8 mouse cellular contexts compared by ENCODE assay signal in the genomic region with DNA sequence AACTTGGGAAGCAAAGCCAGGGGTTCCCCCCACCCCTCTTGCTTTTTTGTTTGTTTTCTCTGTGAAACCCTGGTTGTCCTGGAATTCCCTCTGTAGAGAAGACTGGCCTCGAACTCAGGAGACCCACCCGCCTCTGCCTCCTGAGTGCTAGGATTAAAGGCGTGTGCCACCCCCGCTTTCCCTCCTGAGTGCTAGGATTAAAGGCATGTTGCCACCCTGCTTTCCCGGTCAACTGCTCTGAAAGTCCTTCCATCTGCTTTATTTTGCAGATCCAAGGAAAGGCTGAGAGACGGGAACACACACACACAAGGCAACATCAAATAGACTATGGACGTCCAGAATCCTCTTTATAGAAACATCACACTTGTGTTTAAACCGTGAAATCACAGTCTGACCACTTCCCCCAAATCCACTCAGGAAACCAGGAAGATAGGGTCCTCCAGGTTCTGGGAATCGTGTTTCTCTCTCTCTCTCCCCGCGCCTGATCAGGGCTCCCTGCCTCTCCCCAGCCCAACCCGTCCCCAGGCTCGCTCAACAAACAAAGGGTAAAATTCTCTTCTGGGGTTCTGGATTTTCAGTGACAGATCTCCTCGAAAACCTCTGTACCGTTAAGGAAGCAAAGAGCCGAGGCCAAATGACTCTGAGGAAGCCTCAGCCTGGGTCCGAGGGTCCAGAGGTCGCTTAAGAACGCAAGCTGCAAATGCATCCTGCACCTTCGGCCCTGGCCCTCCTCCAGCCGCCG. TPM values are rescaled to one million over a fixed set of nuclear protein-coding genes. Genes with fewer than 3 reads are reported as not detected.
DNase-seq lines count a peak whose midpoint lies in the region; ATAC-seq and TF ChIP-seq lines count a peak whose summit lies in the region.

No protein-coding gene starts in this region.

- no peak for TF ChIP-seq POLR2A in kidney, adult 2 months (IDR thresholded peaks at IDR 0.05; ENCODE audit: low read depth, low read length)

- H3K36me3 ChIP-seq in kidney, adult 2 months (ENCODE audit: control insufficient read depth, insufficient read depth, low read length) = peaks cover 2% of the 10 kb centered on the region; the same call in 1 of the 2 replicates
- H3K36me3 ChIP-seq in heart, postnatal 0 days (replicated peaks; ENCODE audit: control insufficient read depth, insufficient read depth, low read length) = peaks cover 17% of the 10 kb centered on the region
- peaks cover 8% of the 10 kb centered on the region for H3K36me3 ChIP-seq in midbrain, embryonic 11.5 days (ENCODE audit: control insufficient read depth, insufficient read depth, low read length)

- H3K27me3 ChIP-seq in kidney, adult 2 months (replicated peaks; ENCODE audit: control insufficient read depth, insufficient read depth, low read length) = no peaks in the 10 kb centered on the region
- H3K27me3 ChIP-seq in heart, postnatal 0 days (ENCODE audit: control insufficient read depth, insufficient read depth, low read length) = no peaks in the 10 kb centered on the region
- H3K27me3 ChIP-seq in midbrain, embryonic 11.5 days (ENCODE audit: control insufficient read depth, insufficient read depth, low read length) = no peaks in the 10 kb centered on the region

- H3K4me3 ChIP-seq in kidney, adult 2 months (ENCODE audit: insufficient read depth, low read depth, low read length) = peak overlapping the region; percentile 74
- peak overlapping the region; percentile 77 for H3K4me3 ChIP-seq in brown adipose tissue, adult 24 weeks (ENCODE audit: insufficient read depth, low read depth, low read length)
- peak overlapping the region; percentile 81 for H3K4me3 ChIP-seq in heart, postnatal 0 days (ENCODE audit: low read depth, low read length)
- peak overlapping the region; percentile 82 for H3K4me3 ChIP-seq in midbrain, embryonic 11.5 days (ENCODE audit: low read depth, low read length)

- no peaks in the 10 kb centered on the region for H3K9me3 ChIP-seq in heart, postnatal 0 days (replicated peaks; ENCODE audit: control insufficient read depth, low read length)
- no peaks in the 10 kb centered on the region for H3K9me3 ChIP-seq in midbrain, embryonic 11.5 days (ENCODE audit: control insufficient read depth, low read length)

- intact Hi-C loops in gastrocnemius, postnatal 14 days (cut with DNase I; ENCODE audit: low total_unique reads) = loop anchor here (5.0 kb wide), 1 partner anchor 133 kb away; no protein-coding TSS in a partner anchor

- peak overlapping the region; percentile 94 for H3K9ac ChIP-seq in heart, postnatal 0 days (replicated peaks; ENCODE audit: low read depth, low read length)
- peak overlapping the region; percentile 93 for H3K9ac ChIP-seq in midbrain, embryonic 11.5 days (ENCODE audit: low read length)

- peaks cover 4% of the 10 kb centered on the region; the same call in 1 of the 2 replicates for H3K4me1 ChIP-seq in kidney, adult 2 months (ENCODE audit: control insufficient read depth, insufficient read depth, low read length)
- H3K4me1 ChIP-seq in brown adipose tissue, adult 24 weeks (ENCODE audit: control insufficient read depth, insufficient read depth, insufficient read length, low read length) = peaks cover 6% of the 10 kb centered on the region
- H3K4me1 ChIP-seq in heart, postnatal 0 days (ENCODE audit: control insufficient read depth, insufficient read depth) = peaks cover 6% of the 10 kb centered on the region
- peaks cover 19% of the 10 kb centered on the region for H3K4me1 ChIP-seq in midbrain, embryonic 11.5 days (ENCODE audit: control insufficient read depth, insufficient read depth, low read length)

- TF ChIP-seq CTCF in kidney, adult 2 months (conservative IDR thresholded peaks at IDR 0.05; ENCODE audit: insufficient read depth, insufficient read length, low read depth, low read length) = no peak
- TF ChIP-seq CTCF in heart, postnatal 0 days (IDR thresholded peaks at IDR 0.05; ENCODE audit: low read depth) = no peak

- WGBS in kidney, adult 2 months = 17% methylated on average over 22 of the region's 22 CpGs
- 20% methylated on average over 22 of the region's 22 CpGs for WGBS in heart, postnatal 0 days
- WGBS in midbrain, embryonic 11.5 days = 17% methylated on average over 22 of the region's 22 CpGs

- H3K27ac ChIP-seq in kidney, adult 2 months (ENCODE audit: insufficient read depth, low read depth, low read length) = peak overlapping the region; percentile 43
- peak overlapping the region; percentile 57 for H3K27ac ChIP-seq in brown adipose tissue, adult 24 weeks (replicated peaks; ENCODE audit: low read depth, low read length)
- peak overlapping the region; percentile 68 for H3K27ac ChIP-seq in heart, postnatal 0 days (ENCODE audit: low read depth)
- peak overlapping the region; percentile 97 for H3K27ac ChIP-seq in midbrain, embryonic 11.5 days (ENCODE audit: low read depth, low read length)

- peak overlapping the region; percentile 81 for H3K4me2 ChIP-seq in heart, postnatal 0 days (ENCODE audit: low read depth, low read length)
- peak overlapping the region; percentile 84 for H3K4me2 ChIP-seq in midbrain, embryonic 11.5 days

- no peak for TF ChIP-seq EP300 in heart, postnatal 0 days (IDR thresholded peaks at IDR 0.05; ENCODE audit: low read depth)

- DNase-seq in kidney, adult 2 months = no peak
- DNase-seq in kidney, postnatal 10 days = no peak
- no peak for DNase-seq in heart, postnatal 0 days (ENCODE audit: low spot score)
- DNase-seq in midbrain, embryonic 11.5 days (ENCODE audit: low spot score, missing footprints) = peak; percentile 99
- DNase-seq in adrenal gland, postnatal 14 days = no peak
- DNase-seq in gastrocnemius, postnatal 14 days = no peak
- DNase-seq in layer of hippocampus, adult 11-12 months (ENCODE audit: low spot score) = no peak

- no peak for ATAC-seq in heart, postnatal 0 days (ENCODE audit: insufficient read depth, low read depth)
- peak; percentile 54 for ATAC-seq in midbrain, embryonic 11.5 days (ENCODE audit: low FRiP score)

RNA-seq across cellular contexts. Expression of gene Glul, which starts 0.6 kb away (rescaled TPM):
- 843 and 1,046 TPM in 2 replicates for polyA plus RNA-seq in kidney, adult 2 months (2012; rRNA removed)
- 924 and 1,059 TPM in 2 replicates for polyA plus RNA-seq in brown adipose tissue, adult 24 weeks (2012; ENCODE audit: insufficient read depth, insufficient read length, missing spikeins)
- 199 and 256 TPM in 2 replicates for total RNA-seq in heart, postnatal 0 days (2014; rRNA removed; ENCODE audit: low replicate concordance)
- polyA plus RNA-seq in heart, postnatal 0 days (2015; fragmentation: Nextera tagmentation; extraction: Ambion mirVana) = 81.8 and 95.5 TPM in 2 replicates
- 121 and 130 TPM in 2 replicates for polyA plus RNA-seq in midbrain, embryonic 11.5 days (2014; fragmentation: Nextera tagmentation; extraction: Ambion mirVana)
- total RNA-seq in adrenal gland, postnatal 14 days (2021) = 950 and 1,478 TPM in 2 replicates
- 100 to 1,000 TPM; 120 to 371 TPM for total RNA-seq in gastrocnemius, postnatal 14 days (2021)

RNA-seq across cellular contexts. Expression of gene Teddm2, which starts 0.9 kb away (rescaled TPM):
- polyA plus RNA-seq in kidney, adult 2 months (2012; rRNA removed) = 0.14 and 0.22 TPM in 2 replicates
- polyA plus RNA-seq in brown adipose tissue, adult 24 weeks (2012; ENCODE audit: insufficient read depth, insufficient read length, missing spikeins) = 0.58 TPM in 1 of 2 replicates, not detected in the other
- total RNA-seq in heart, postnatal 0 days (2014; rRNA removed; ENCODE audit: low replicate concordance) = not detected in 2 replicates
- polyA plus RNA-seq in heart, postnatal 0 days (2015; fragmentation: Nextera tagmentation; extraction: Ambion mirVana) = 0.33 and 0.41 TPM in 2 replicates
- polyA plus RNA-seq in midbrain, embryonic 11.5 days (2014; fragmentation: Nextera tagmentation; extraction: Ambion mirVana) = 0.43 and 0.48 TPM in 2 replicates
- total RNA-seq in adrenal gland, postnatal 14 days (2021) = 0.26 and 0.53 TPM in 2 replicates
- total RNA-seq in gastrocnemius, postnatal 14 days (2021) = 1 to 10 TPM in 1 of 2 experiments, under 1 TPM in 1; 0.70 to 1.4 TPM

RNA-seq across cellular contexts. Expression of gene Teddm1a, which starts 7.6 kb away (rescaled TPM):
- polyA plus RNA-seq in kidney, adult 2 months (2012; rRNA removed) = not detected in 2 replicates
- not detected in 2 replicates for polyA plus RNA-seq in brown adipose tissue, adult 24 weeks (2012; ENCODE audit: insufficient read depth, insufficient read length, missing spikeins)
- not detected in 2 replicates for total RNA-seq in heart, postnatal 0 days (2014; rRNA removed; ENCODE audit: low replicate concordance)
- not detected in 2 replicates for polyA plus RNA-seq in heart, postnatal 0 days (2015; fragmentation: Nextera tagmentation; extraction: Ambion mirVana)
- polyA plus RNA-seq in midbrain, embryonic 11.5 days (2014; fragmentation: Nextera tagmentation; extraction: Ambion mirVana) = not detected in 2 replicates
- not detected in 2 replicates for total RNA-seq in adrenal gland, postnatal 14 days (2021)
- not detected for total RNA-seq in gastrocnemius, postnatal 14 days (2021)

RNA-seq across cellular contexts. Expression of gene Teddm1b, which starts 25.0 kb away (rescaled TPM):
- polyA plus RNA-seq in kidney, adult 2 months (2012; rRNA removed) = not detected in 2 replicates
- polyA plus RNA-seq in brown adipose tissue, adult 24 weeks (2012; ENCODE audit: insufficient read depth, insufficient read length, missing spikeins) = not detected in 2 replicates
- total RNA-seq in heart, postnatal 0 days (2014; rRNA removed; ENCODE audit: low replicate concordance) = not detected in 2 replicates
- 0.10 TPM in 1 of 2 replicates, not detected in the other for polyA plus RNA-seq in heart, postnatal 0 days (2015; fragmentation: Nextera tagmentation; extraction: Ambion mirVana)
- 0.77 and 0.79 TPM in 2 replicates for polyA plus RNA-seq in midbrain, embryonic 11.5 days (2014; fragmentation: Nextera tagmentation; extraction: Ambion mirVana)
- total RNA-seq in adrenal gland, postnatal 14 days (2021) = not detected in 2 replicates
- not detected for total RNA-seq in gastrocnemius, postnatal 14 days (2021)

RNA-seq across cellular contexts. Expression of gene Rgsl1, which starts 55.2 kb away (rescaled TPM):
- polyA plus RNA-seq in kidney, adult 2 months (2012; rRNA removed) = 0.08 TPM in 1 of 2 replicates, not detected in the other
- 1.3 TPM in 1 of 2 replicates, not detected in the other for polyA plus RNA-seq in brown adipose tissue, adult 24 weeks (2012; ENCODE audit: insufficient read depth, insufficient read length, missing spikeins)
- total RNA-seq in heart, postnatal 0 days (2014; rRNA removed; ENCODE audit: low replicate concordance) = not detected in 2 replicates
- polyA plus RNA-seq in heart, postnatal 0 days (2015; fragmentation: Nextera tagmentation; extraction: Ambion mirVana) = not detected in 2 replicates
- polyA plus RNA-seq in midbrain, embryonic 11.5 days (2014; fragmentation: Nextera tagmentation; extraction: Ambion mirVana) = not detected in 2 replicates
- total RNA-seq in adrenal gland, postnatal 14 days (2021) = 0.30 TPM in 1 of 2 replicates, not detected in the other
- total RNA-seq in gastrocnemius, postnatal 14 days (2021) = not detected

Comparison
In these comparisons a context has a peak if more than half of its experiments do, and no peak if none do; other contexts are left out.
1. H3K27ac ChIP-seq: peak in every context shown above with its lines; median percentile 97 in midbrain, embryonic 11.5 days; 68 in heart, postnatal 0 days; 57 in brown adipose tissue, adult 24 weeks; 43 in kidney, adult 2 months.